Mouse (Mus musculus) liver, postnatal 0 days (tissue): ENCODE measurements around the gene Usp20.

Experiments
- CTCF ChIP-seq: sonication (generic); IDR thresholded peaks from 2 replicates; pipeline ENCODE4 v1.5.1; 2016; ENCODE audit warnings: antibody characterized with exemption, low read depth
- EP300 ChIP-seq: IDR thresholded peaks from 2 replicates; pipeline ENCODE4 v1.6.1; 2016; ENCODE audit warnings: antibody characterized with exemption, low read depth, mild to moderate bottlenecking

GRCm38 (mm10) chr2:31048037-31048436 lies 66.0 kb downstream of the Usp20 start:
- TF ChIP-seq CTCF (no peak), EP300 (no peak)
